Mouse (Mus musculus) CD4-positive, CD25-positive, alpha-beta regulatory T cell, adult 2 months (primary cell): ENCODE results near the gene Smpdl3b.

ENCODE experiments used
- DNase-seq: peaks from one replicate; pipeline ENCODE4 v3.0.0-alpha.2; 2012; ENCODE audit warnings: low read depth, low spot score

The Smpdl3b gene

GRCm38 (mm10) chr4:132734766-132735165, 22.3 kb downstream of the Smpdl3b start:
- DNase-seq, result no peak

- DNase-seq, result peak; percentile 11
Measured at GRCm38 (mm10) chr4:132733071-132733770, 23.8 kb downstream of the Smpdl3b start.

GRCm38 (mm10) chr4:132732148-132732684, 24.8 kb downstream of the Smpdl3b start, which contains the start of gene Xkr8:
Xkr8 (minus strand) TSS chr4:132732546.
- DNase-seq, result peak; percentile 88

GRCm38 (mm10) chr4:132731616-132732015, 25.4 kb downstream of the Smpdl3b start:
- peak; percentile 10 for DNase-seq

- no peak for DNase-seq
Measured at GRCm38 (mm10) chr4:132728233-132728632, 28.8 kb downstream of the Smpdl3b start.

- no peak for DNase-seq
Measured at GRCm38 (mm10) chr4:132718251-132718650, 38.8 kb downstream of the Smpdl3b start.

- no peak for DNase-seq
Measured at GRCm38 (mm10) chr4:132713181-132713580, 43.9 kb downstream of the Smpdl3b start.

GRCm38 (mm10) chr4:132706885-132707284, 50.2 kb downstream of the Smpdl3b start:
- no peak for DNase-seq

GRCm38 (mm10) chr4:132702076-132702475, 55.0 kb downstream of the Smpdl3b start:
- DNase-seq, result no peak

GRCm38 (mm10) chr4:132693366-132693765, 63.7 kb downstream of the Smpdl3b start:
- no peak for DNase-seq

- DNase-seq, result no peak
Measured at GRCm38 (mm10) chr4:132689634-132690033, 67.4 kb downstream of the Smpdl3b start.
